9 mouse cellular contexts compared by ENCODE assay signal in genomic region chr2:131542531-131542930, GRCm38 (mm10). TPM values are rescaled to one million over a fixed set of nuclear protein-coding genes. Genes with fewer than 3 reads are reported as not detected.
DNase-seq lines count a peak whose midpoint lies in the region; ATAC-seq and TF ChIP-seq lines count a peak whose summit lies in the region.
"Had no signal": no experiment of that assay in that cellular context is flagged by ENCODE, and none has a peak within 500 bp of the region (broad histone marks: within the 10 kb centered on the region; RNA-seq: fewer than 3 reads in every experiment).

No protein-coding gene starts in this region.

- peaks cover 6% of the 10 kb centered on the region; the same call in 1 of the 2 replicates for H3K4me1 ChIP-seq in heart, postnatal 0 days (ENCODE audit: control insufficient read depth, insufficient read depth)
- H3K4me1 ChIP-seq in heart, embryonic 12.5 days (replicated peaks) = peaks cover 29% of the 10 kb centered on the region
- H3K4me1 ChIP-seq in lung, postnatal 0 days (ENCODE audit: insufficient read depth, low read depth, low read length) = peaks cover 9% of the 10 kb centered on the region; the same call in 1 of the 2 replicates

- CTCF ChIA-PET in Patski (lab: Charles Lee) = interaction anchor here (0.8 to 4.3 kb wide), 4 partner anchors 12 to 270 kb away, joined by 3 to 20 read pairs (median 6); no protein-coding TSS in a partner anchor

- H3K36me3 ChIP-seq in heart, postnatal 0 days (replicated peaks; ENCODE audit: control insufficient read depth, insufficient read depth, low read length) = no peaks in the 10 kb centered on the region
- no peaks in the 10 kb centered on the region for H3K36me3 ChIP-seq in heart, embryonic 12.5 days
- no peaks in the 10 kb centered on the region for H3K36me3 ChIP-seq in lung, postnatal 0 days (ENCODE audit: insufficient read depth, low read length)
- H3K36me3 ChIP-seq: liver, embryonic 13.5 days had no signal

- peak; percentile 57 for DNase-seq in heart, postnatal 0 days (ENCODE audit: low spot score)
- DNase-seq in lung, postnatal 0 days (ENCODE audit: low spot score) = no peak
- no peak for DNase-seq in lung, postnatal 25 days (ENCODE audit: low spot score)
- no peak for DNase-seq in Patski (ENCODE audit: low read depth, low spot score)
- peak; percentile 39 for DNase-seq in mesoderm, embryonic 11.5 days (ENCODE audit: low read depth, low spot score)
- no peak for DNase-seq in gastrocnemius, adult 8-10 months (ENCODE audit: low spot score in 2 of 2)
- DNase-seq: heart, postnatal 10 days; liver, embryonic 13.5 days had no signal

- no peak overlapping the region for H3K4me3 ChIP-seq in heart, postnatal 0 days (ENCODE audit: low read depth, low read length)
- no peak overlapping the region for H3K4me3 ChIP-seq in heart, embryonic 12.5 days
- H3K4me3 ChIP-seq in lung, postnatal 0 days (ENCODE audit: low read depth, low read length) = no peak overlapping the region
- H3K4me3 ChIP-seq: liver, embryonic 13.5 days had no signal

- no peak overlapping the region for H3K9ac ChIP-seq in heart, postnatal 0 days (replicated peaks; ENCODE audit: low read depth, low read length)
- H3K9ac ChIP-seq in heart, embryonic 12.5 days = no peak overlapping the region
- H3K9ac ChIP-seq in lung, postnatal 0 days (replicated peaks; ENCODE audit: low read depth) = no peak overlapping the region
- H3K9ac ChIP-seq: liver, embryonic 13.5 days had no signal

- peaks cover 15% of the 10 kb centered on the region for H3K27me3 ChIP-seq in heart, postnatal 0 days (ENCODE audit: control insufficient read depth, insufficient read depth, low read length)
- peaks cover 39% of the 10 kb centered on the region for H3K27me3 ChIP-seq in heart, embryonic 12.5 days (replicated peaks)
- H3K27me3 ChIP-seq in lung, postnatal 0 days (replicated peaks; ENCODE audit: insufficient read depth, low read length) = 0 out of 2 replicates have a peak, but pooled peaks cover 7% of the 10 kb centered on the region
- no peaks in the 10 kb centered on the region for H3K27me3 ChIP-seq in Patski

- H3K4me2 ChIP-seq in heart, postnatal 0 days (ENCODE audit: low read depth, low read length) = no peak overlapping the region
- no peak overlapping the region for H3K4me2 ChIP-seq in heart, embryonic 12.5 days
- no peak overlapping the region for H3K4me2 ChIP-seq in lung, postnatal 0 days (replicated peaks; ENCODE audit: low read depth, low read length)
- H3K4me2 ChIP-seq: liver, embryonic 13.5 days had no signal

- POLR2A ChIA-PET in Patski (lab: Charles Lee) = interaction anchor here (0.7 kb wide), 1 partner anchor 17 kb away, joined by 3 read pairs; no protein-coding TSS in a partner anchor

- no peak overlapping the region for H3K27ac ChIP-seq in heart, postnatal 0 days (ENCODE audit: low read depth)
- no peak overlapping the region for H3K27ac ChIP-seq in heart, embryonic 12.5 days (ENCODE audit: poor library complexity, severe bottlenecking)
- H3K27ac ChIP-seq in lung, postnatal 0 days (ENCODE audit: low read length) = no peak overlapping the region
- H3K27ac ChIP-seq: liver, embryonic 13.5 days had no signal

- WGBS in heart, postnatal 0 days = 27% methylated on average over 6 of the region's 6 CpGs
- 30% methylated on average over 6 of the region's 6 CpGs for WGBS in heart, embryonic 12.5 days
- WGBS in lung, postnatal 0 days = 38% methylated on average over 6 of the region's 6 CpGs

- peak; percentile 56 for TF ChIP-seq CTCF in heart, postnatal 0 days (IDR thresholded peaks at IDR 0.05; ENCODE audit: low read depth)
- TF ChIP-seq CTCF in lung, postnatal 0 days (IDR thresholded peaks at IDR 0.05) = peak; percentile 46
- peak; percentile 44 for TF ChIP-seq CTCF in Patski (IDR thresholded peaks at IDR 0.05)

- ATAC-seq in heart, postnatal 0 days (ENCODE audit: insufficient read depth, low read depth) = 0 out of 2 replicates have a peak, but pooled peaks have one; percentile 22
- no peak for ATAC-seq in heart, embryonic 12.5 days (ENCODE audit: insufficient number of reproducible peaks, low FRiP score)
- ATAC-seq in lung, postnatal 0 days = no peak
- ATAC-seq in Patski = no peak

- in situ Hi-C loops in Patski (cut with MboI; ENCODE audit: low pct_unique_long_range_greater_than_20kb) = loop anchor here (10.0 kb wide), 2 partner anchors 232 to 272 kb away; no protein-coding TSS in a partner anchor

- no peak for TF ChIP-seq EP300 in heart, postnatal 0 days (IDR thresholded peaks at IDR 0.05; ENCODE audit: low read depth)
- no peak for TF ChIP-seq EP300 in lung, postnatal 0 days (IDR thresholded peaks at IDR 0.05)

- H3K9me3 ChIP-seq in heart, postnatal 0 days (replicated peaks; ENCODE audit: control insufficient read depth, low read length) = no peaks in the 10 kb centered on the region
- H3K9me3 ChIP-seq in heart, embryonic 12.5 days (replicated peaks) = no peaks in the 10 kb centered on the region
- H3K9me3 ChIP-seq in lung, postnatal 0 days (ENCODE audit: low read length) = no peaks in the 10 kb centered on the region
- H3K9me3 ChIP-seq: liver, embryonic 13.5 days had no signal

RNA-seq across cellular contexts. Expression of gene Adra1d, which starts 19.6 kb away (rescaled TPM):
- total RNA-seq in heart, postnatal 0 days (2014; rRNA removed; ENCODE audit: low replicate concordance) = 1.9 and 6.7 TPM in 2 replicates
- polyA plus RNA-seq in heart, postnatal 0 days (2015; fragmentation: Nextera tagmentation; extraction: Ambion mirVana) = 0.52 and 0.70 TPM in 2 replicates
- 0.23 and 0.45 TPM in 2 replicates for polyA plus RNA-seq in heart, embryonic 12.5 days (2016; fragmentation: Nextera tagmentation; extraction: Ambion mirVana)
- 1.6 and 2.4 TPM in 2 replicates for polyA plus RNA-seq in lung, postnatal 0 days (2015; fragmentation: Nextera tagmentation; extraction: Ambion mirVana)
- 7.8 TPM for polyA plus RNA-seq in Patski (2021)
- total RNA-seq in gastrocnemius, adult 8-10 months (2022) = under 1 TPM; 0.29 to 0.78 (median 0.66) TPM

RNA-seq across cellular contexts. Expression of gene Smox, which starts 51.2 kb away (rescaled TPM):
- total RNA-seq in heart, postnatal 0 days (2014; rRNA removed; ENCODE audit: low replicate concordance) = 30.2 and 31.4 TPM in 2 replicates
- 32.4 and 32.7 TPM in 2 replicates for polyA plus RNA-seq in heart, postnatal 0 days (2015; fragmentation: Nextera tagmentation; extraction: Ambion mirVana)
- polyA plus RNA-seq in heart, embryonic 12.5 days (2016; fragmentation: Nextera tagmentation; extraction: Ambion mirVana) = 21.0 and 21.3 TPM in 2 replicates
- polyA plus RNA-seq in lung, postnatal 0 days (2015; fragmentation: Nextera tagmentation; extraction: Ambion mirVana) = 31.0 and 31.1 TPM in 2 replicates
- polyA plus RNA-seq in Patski (2021) = 47.9 TPM
- 100 to 1,000 TPM in 2 of 4 experiments, 10 to 100 TPM in 2; 76.7 to 289 (median 163) TPM for total RNA-seq in gastrocnemius, adult 8-10 months (2022)

Comparison
In these comparisons a context has a peak if more than half of its experiments do, and no peak if none do; other contexts are left out.
1. DNase-seq: peak in heart, postnatal 0 days (single experiment) and mesoderm, embryonic 11.5 days (single experiment); none in lung, postnatal 0 days (single experiment), lung, postnatal 25 days (single experiment), Patski (single experiment) and gastrocnemius, adult 8-10 months (0 of 2).
2. Peak in every context shown above with its lines, with median percentiles within 50 percentile points of each other: CTCF ChIP-seq.